Mouse (Mus musculus) MEL (cell line): ENCODE measurements at regions not wholly inside any gene's neighbourhood (a gene's known extent, or its start where the extent isn't known, plus 50 kb on each side); places are given as distances from the start of the nearest gene placed in this dataset.

Experiments used
- CTCF ChIP-seq, 3 experiments: IDR thresholded peaks in 2 of 3; conservative IDR thresholded peaks in 1 of 3; 2 replicates each; pipeline ENCODE4 v1.5.1; 2011 to 2012; ENCODE audit warnings: low read length in 3 of 3, low read depth in 2 of 3, mild to moderate bottlenecking in 2 of 3, improper control_type of control experiment in 1 of 3, inconsistent platforms in 1 of 3, mixed read lengths in 1 of 3, moderate library complexity in 1 of 3; ENCODE audit not compliant: control insufficient read depth in 1 of 3, insufficient read depth in 1 of 3, poor library complexity in 1 of 3, severe bottlenecking in 1 of 3
- GATA1 ChIP-seq: IDR thresholded peaks from 2 replicates; pipeline ENCODE4 v1.6.1; 2011; ENCODE audit warnings: low read depth, low read length, improper control_type of control experiment
- MAFK ChIP-seq: IDR thresholded peaks from 2 replicates; pipeline ENCODE4 v1.6.1; 2011; ENCODE audit warnings: low read depth, mild to moderate bottlenecking, low read length, improper control_type of control experiment, borderline replicate concordance
- POLR2A ChIP-seq, 2 experiments: IDR thresholded peaks; 2 replicates each; pipeline ENCODE4 v1.6.1; 2011 to 2012; ENCODE audit warnings: low read length in 2 of 2, mild to moderate bottlenecking in 2 of 2, control low read depth in 1 of 2, improper control_type of control experiment in 1 of 2, low read depth in 1 of 2, moderate library complexity in 1 of 2; ENCODE audit not compliant: control insufficient read depth in 1 of 2, insufficient read depth in 1 of 2, poor library complexity in 1 of 2
- POLR2AphosphoS2 ChIP-seq: IDR thresholded peaks from 2 replicates; pipeline ENCODE4 v1.6.1; 2011; ENCODE audit warnings: low read length, improper control_type of control experiment
- TCF12 ChIP-seq: IDR thresholded peaks from 2 replicates; pipeline ENCODE4 v1.6.1; 2014; ENCODE audit warnings: low read depth, mild to moderate bottlenecking, inconsistent platforms, low read length, improper control_type of control experiment, moderate library complexity
- USF2 ChIP-seq, 2 experiments: IDR thresholded peaks; 2 replicates each; pipeline ENCODE4 v1.6.1; 2011 to 2012; ENCODE audit warnings: improper control_type of control experiment in 2 of 2, low read length in 2 of 2, borderline replicate concordance in 1 of 2, inconsistent platforms in 1 of 2, low read depth in 1 of 2, mild to moderate bottlenecking in 1 of 2; ENCODE audit not compliant: insufficient read depth in 1 of 2
- ZNF384 ChIP-seq: IDR thresholded peaks from 2 replicates; pipeline ENCODE4 v1.6.1; 2012; ENCODE audit warnings: low read depth, mild to moderate bottlenecking, inconsistent platforms, low read length, improper control_type of control experiment

- TF ChIP-seq TCF12: no peak
- TF ChIP-seq MAFK: no peak
- no peak for TF ChIP-seq CTCF (IDR thresholded peaks at IDR 0.05 in 2 of 3, conservative IDR thresholded peaks at IDR 0.05 in 1 of 3; ENCODE audit: control insufficient read depth in 1 of 3, insufficient read depth in 1 of 3, low read depth in 2 of 3, low read length in 3 of 3, poor library complexity in 1 of 3, severe bottlenecking in 1 of 3)
- no peak for TF ChIP-seq USF2 (IDR thresholded peaks at IDR 0.05; ENCODE audit: borderline replicate concordance in 1 of 2, insufficient read depth in 1 of 2, low read depth in 1 of 2, low read length in 2 of 2)
- no peak for TF ChIP-seq POLR2AphosphoS2
- no peak for TF ChIP-seq POLR2A (IDR thresholded peaks at IDR 0.05; ENCODE audit: control insufficient read depth in 1 of 2, insufficient read depth in 1 of 2, low read depth in 1 of 2, low read length in 2 of 2, poor library complexity in 1 of 2)
- no peak for TF ChIP-seq GATA1
- TF ChIP-seq ZNF384: no peak
Measured at GRCm38 (mm10) chr12:15357808-15358207, 458.9 kb downstream of the Trib2 start.
